Mouse (Mus musculus): ENCODE measurements around the gene Gm20388.
"Not testable (repeated sequence)": the region's sequence is repeated elsewhere in the genome, so short reads cannot be mapped to it uniquely, and the experiment has no call there.

Gene Gm20388

GRCm38 (mm10) chr8:124020439-124021236 is 4110.0 kb downstream of the Gm20388 start:
- intact Hi-C loops (cut with DNase I), result no loop called here

GRCm38 (mm10) chr8:124021237-124022227 is 4110.9 kb downstream of the Gm20388 start, which contains the start of the genes Taf5l and Urb2:
Gene Taf5l (minus strand): TSS chr8:124021397.
Gene Urb2 (plus strand): TSS chr8:124021508.
- intact Hi-C loops (cut with DNase I), result no loop called here

GRCm38 (mm10) chr8:124026265-124026664 is 4115.6 kb downstream of the Gm20388 start:
- intact Hi-C loops (cut with DNase I), result not testable (repeated sequence)

GRCm38 (mm10) chr8:124027831-124028230 is 4117.2 kb downstream of the Gm20388 start:
- intact Hi-C loops (cut with DNase I), result no loop called here

- intact Hi-C loops (cut with DNase I), result loop anchor here (10.0 kb wide), 1 partner anchor 109 kb away; no protein-coding TSS in a partner anchor
Observed at GRCm38 (mm10) chr8:124033400-124033799, 4122.8 kb downstream of the Gm20388 start.

GRCm38 (mm10) chr8:124038121-124038520 is 4127.5 kb downstream of the Gm20388 start:
- intact Hi-C loops (cut with DNase I), result loop anchor here (10.0 kb wide), 1 partner anchor 113 kb away; no protein-coding TSS in a partner anchor

- intact Hi-C loops (cut with DNase I), result loop anchor here (10.0 kb wide), 1 partner anchor 115 kb away; no protein-coding TSS in a partner anchor
Observed at GRCm38 (mm10) chr8:124039351-124039750, 4128.7 kb downstream of the Gm20388 start.

GRCm38 (mm10) chr8:124042201-124042600 is 4131.6 kb downstream of the Gm20388 start:
- intact Hi-C loops (cut with DNase I), result no loop called here

- intact Hi-C loops (cut with DNase I), result no loop called here
Observed at GRCm38 (mm10) chr8:124044421-124044820, 4133.8 kb downstream of the Gm20388 start.

- intact Hi-C loops (cut with DNase I), result no loop called here
Observed at GRCm38 (mm10) chr8:124044931-124045330, 4134.3 kb downstream of the Gm20388 start.

GRCm38 (mm10) chr8:124045856-124046255 is 4135.2 kb downstream of the Gm20388 start:
- intact Hi-C loops (cut with DNase I), result no loop called here

GRCm38 (mm10) chr8:124052110-124052509 is 4141.5 kb downstream of the Gm20388 start:
- intact Hi-C loops (cut with DNase I), result loop anchor here (1.0 kb wide), 1 partner anchor 297 kb away; no protein-coding TSS in a partner anchor

- intact Hi-C loops (cut with DNase I), result loop anchor here (1.0 kb wide), 1 partner anchor 297 kb away; no protein-coding TSS in a partner anchor
Observed at GRCm38 (mm10) chr8:124052568-124052967, 4141.9 kb downstream of the Gm20388 start.

GRCm38 (mm10) chr8:124056832-124057655 is 4146.4 kb downstream of the Gm20388 start:
- intact Hi-C loops (cut with DNase I), result no loop called here

GRCm38 (mm10) chr8:124066325-124067058 is 4155.9 kb downstream of the Gm20388 start:
- intact Hi-C loops (cut with DNase I), result no loop called here

- intact Hi-C loops (cut with DNase I), result no loop called here
Observed at GRCm38 (mm10) chr8:124067059-124067750, 4156.6 kb downstream of the Gm20388 start.

- intact Hi-C loops (cut with DNase I), result no loop called here
Observed at GRCm38 (mm10) chr8:124070363-124071324, 4160.0 kb downstream of the Gm20388 start.

- intact Hi-C loops (cut with DNase I), result no loop called here
Observed at GRCm38 (mm10) chr8:124075977-124076376, 4165.3 kb downstream of the Gm20388 start.

Data from adrenal gland (tissue).